Mouse (Mus musculus) limb, embryonic 11.5 days (tissue): ENCODE results near the gene Lins1. TPM values are rescaled to one million over a fixed set of nuclear protein-coding genes. Genes with fewer than 3 reads are reported as not detected.

Experiments
- ATAC-seq: fragments of 200-750 bp; cut with Nextera tagmentation; 2 replicates; pipeline ENCODE4 v1.8.0; 2017; ENCODE audit warnings: low read depth; ENCODE audit not compliant: insufficient number of reproducible peaks, low FRiP score, low TSS enrichment
- DNase-seq: peaks from one replicate; pipeline ENCODE4 v3.0.0-alpha.2; 2015; ENCODE audit warnings: low spot score
- H3K27ac ChIP-seq: fragments of 300-500 bp; sonication (generic); replicated peaks from 2 replicates; pipeline ENCODE4 v1.5.1; 2014; ENCODE audit warnings: low read depth, mild to moderate bottlenecking, low read length
- H3K27me3 ChIP-seq: fragments of 300-500 bp; sonication (generic); 2 replicates; pipeline ENCODE4 v1.6.1; 2014; ENCODE audit warnings: mild to moderate bottlenecking, low read length, mixed read lengths; ENCODE audit not compliant: control insufficient read depth, insufficient read depth
- H3K36me3 ChIP-seq: fragments of 300-500 bp; sonication (generic); 2 replicates; pipeline ENCODE4 v1.6.1; 2014; ENCODE audit warnings: mild to moderate bottlenecking, low read length, moderate library complexity, mixed read lengths; ENCODE audit not compliant: control insufficient read depth, insufficient read depth
- H3K4me1 ChIP-seq: fragments of 300-500 bp; sonication (generic); 2 replicates; pipeline ENCODE4 v1.6.1; 2014; ENCODE audit warnings: low read length, mixed read lengths; ENCODE audit not compliant: control insufficient read depth, insufficient read depth
- H3K4me2 ChIP-seq: fragments of 300-500 bp; sonication (generic); 2 replicates; pipeline ENCODE4 v1.6.1; 2014; ENCODE audit warnings: low read depth, mild to moderate bottlenecking, moderate library complexity; ENCODE audit not compliant: severe bottlenecking
- H3K4me3 ChIP-seq: fragments of 300-500 bp; sonication (generic); 2 replicates; pipeline ENCODE4 v1.5.1; 2014; ENCODE audit warnings: low read depth, low read length
- H3K9ac ChIP-seq: fragments of 300-500 bp; sonication (generic); 2 replicates; pipeline ENCODE4 v1.6.1; 2014; ENCODE audit warnings: mild to moderate bottlenecking, low read length
- H3K9me3 ChIP-seq: fragments of 300-500 bp; sonication (generic); 2 replicates; pipeline ENCODE4 v1.6.1; 2016; ENCODE audit warnings: low read length; ENCODE audit not compliant: control insufficient read depth
- WGBS: fragments of 180-500 bp; shearing (Covaris S2); extraction: QIAGEN DNeasy Blood & Tissue Kit; methylation state at CpG from one replicate; pipeline ENCODE4 v1.1.7; 2014; 5-methylcytosine and 5-hydroxymethylcytosine counted together
- polyA plus RNA-seq: library from polyadenylated mRNA; unstranded; fragments of >200 nt; fragmentation: Nextera tagmentation; extraction: Ambion mirVana; gene quantifications from 2 replicates; pipeline ENCODE4 v1.2.1, GENCODE M21; 2014

The Lins1 gene
- polyA plus RNA-seq, 1 experiment from 2014 or later = 24.5 TPM

GRCm38 (mm10) chr7:66660972-66661371, 28.7 kb upstream of the Lins1 start:
- Histone ChIP-seq H3K27me3 (no peaks in the 10 kb centered on the region), H3K4me3 (no peak overlapping the region), H3K4me1 (no peaks in the 10 kb centered on the region), H3K4me2 (no peak overlapping the region), H3K9me3 (no peaks in the 10 kb centered on the region), H3K9ac (no peak overlapping the region), H3K36me3 (no peaks in the 10 kb centered on the region; the same call in 1 of the 2 replicates), H3K27ac (no peak overlapping the region)
- 83% methylated on average over 8 of the region's 8 CpGs for WGBS
- ATAC-seq = no peak
- DNase-seq = no peak

- no peak overlapping the region for H3K27ac ChIP-seq
- peak; percentile 86 for DNase-seq
- H3K4me2 ChIP-seq = 0 out of 2 replicates have a peak overlapping the region, but pooled peaks have one; percentile 7
- no peaks in the 10 kb centered on the region for H3K4me1 ChIP-seq
- H3K4me3 ChIP-seq = no peak overlapping the region
- no peak for ATAC-seq
- H3K27me3 ChIP-seq = no peaks in the 10 kb centered on the region
- no peaks in the 10 kb centered on the region; the same call in 1 of the 2 replicates for H3K36me3 ChIP-seq
- WGBS = 22% methylated on average over 8 of the region's 8 CpGs
- no peaks in the 10 kb centered on the region for H3K9me3 ChIP-seq
- no peak overlapping the region for H3K9ac ChIP-seq
Measured at GRCm38 (mm10) chr7:66661572-66661971, 28.1 kb upstream of the Lins1 start.

- no peaks in the 10 kb centered on the region for H3K4me1 ChIP-seq
- no peak overlapping the region for H3K4me2 ChIP-seq
- no peaks in the 10 kb centered on the region for H3K27me3 ChIP-seq
- DNase-seq (no peak), ATAC-seq (no peak)
- H3K4me3 ChIP-seq = no peak overlapping the region
- H3K9me3 ChIP-seq = no peaks in the 10 kb centered on the region
- no peaks in the 10 kb centered on the region; the same call in 1 of the 2 replicates for H3K36me3 ChIP-seq
- H3K9ac ChIP-seq = no peak overlapping the region
- no peak overlapping the region for H3K27ac ChIP-seq
- whole genome bisulfite sequencing = 84% methylated on average over 3 of the region's 3 CpGs
Measured at GRCm38 (mm10) chr7:66663548-66663947, 26.1 kb upstream of the Lins1 start.

DNA sequence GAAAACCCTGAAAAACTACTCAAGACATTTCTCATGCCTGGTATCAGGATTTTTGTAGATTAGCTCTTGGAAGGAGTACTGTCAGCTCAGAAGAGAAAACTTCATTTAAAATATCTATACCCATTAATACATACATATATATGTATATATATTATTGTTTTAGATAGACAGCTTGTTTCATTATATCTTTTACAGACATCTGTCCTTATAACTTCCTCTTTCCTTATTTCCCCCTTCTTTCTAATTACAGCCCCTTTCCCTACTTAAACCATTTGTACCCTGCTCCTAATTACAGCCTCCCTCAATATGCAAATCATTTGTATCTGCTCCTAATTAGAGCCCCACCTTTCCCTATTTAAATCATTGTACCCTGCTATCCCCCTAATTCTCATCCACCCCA, 22.6 kb upstream of the Lins1 start:
- Histone ChIP-seq H3K4me2 (no peak overlapping the region), H3K9me3 (no peaks in the 10 kb centered on the region), H3K27me3 (no peaks in the 10 kb centered on the region), H3K36me3 (peaks cover 8% of the 10 kb centered on the region), H3K4me1 (no peaks in the 10 kb centered on the region), H3K27ac (no peak overlapping the region), H3K4me3 (no peak overlapping the region), H3K9ac (no peak overlapping the region)
- ATAC-seq (no peak), DNase-seq (no peak)

DNA sequence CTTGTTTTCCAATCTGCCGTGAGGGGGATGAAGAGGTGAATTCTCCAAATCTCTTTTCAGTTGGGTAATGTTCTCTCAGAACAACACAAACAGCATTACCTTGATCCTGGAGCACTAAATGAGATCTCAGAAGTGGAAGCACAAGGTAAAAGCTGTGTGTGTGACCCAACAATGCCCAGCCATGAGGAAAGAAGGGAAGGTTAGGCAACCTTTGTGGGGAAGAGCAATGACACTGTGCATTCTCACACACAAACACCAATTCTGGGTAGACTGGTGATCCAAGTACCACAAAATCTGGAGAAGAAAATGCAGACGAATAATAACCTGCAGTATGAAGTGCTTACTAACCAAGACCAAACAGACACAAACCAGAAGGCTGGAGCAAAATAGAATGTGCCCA, 13.9 kb upstream of the Lins1 start:
- WGBS = 93% methylated on average over 2 of the region's 2 CpGs
- no peak overlapping the region for H3K9ac ChIP-seq
- ATAC-seq = no peak

DNA sequence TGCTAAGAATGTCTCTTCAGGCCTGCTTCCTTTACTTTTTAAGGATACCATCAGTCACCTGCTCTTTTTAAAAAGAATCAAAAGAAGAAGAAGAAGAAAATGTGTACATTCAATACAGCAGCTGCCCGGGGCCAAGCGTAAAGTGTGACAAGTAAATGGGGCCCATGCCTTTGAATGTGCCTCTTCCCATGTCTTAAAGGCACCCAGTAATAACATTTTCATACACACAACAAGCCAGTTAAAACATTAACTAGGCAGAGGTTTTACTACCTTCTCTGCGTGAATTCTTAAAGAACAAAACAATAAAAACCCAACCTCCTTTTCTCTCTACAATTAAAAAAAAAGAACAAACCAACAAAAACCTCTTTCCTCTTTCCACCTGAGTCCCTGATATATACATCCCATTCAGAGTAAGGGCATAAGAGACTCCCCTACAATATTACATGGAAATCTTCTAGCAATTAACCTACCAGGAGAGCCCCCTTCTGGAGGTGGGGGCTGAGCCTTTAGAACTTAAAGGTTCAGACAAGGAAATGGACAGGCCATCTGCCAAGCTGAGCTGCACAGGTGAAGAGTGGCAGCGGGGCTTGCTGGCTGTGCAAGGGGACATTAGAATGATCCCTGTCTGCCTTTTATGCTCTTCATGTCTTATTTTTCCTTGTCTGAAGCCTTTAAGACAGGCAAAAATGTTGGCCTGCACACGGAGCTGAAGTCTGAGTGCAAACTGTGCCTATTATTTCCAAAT, 7.4 kb upstream of the Lins1 start:
- 93% methylated on average over 5 of the region's 5 CpGs for WGBS
- Histone ChIP-seq H3K4me3 (no peak overlapping the region), H3K4me2 (no peak overlapping the region), H3K9ac (no peak overlapping the region), H3K36me3 (peaks cover 18% of the 10 kb centered on the region), H3K27me3 (no peaks in the 10 kb centered on the region), H3K9me3 (no peaks in the 10 kb centered on the region), H3K4me1 (no peaks in the 10 kb centered on the region), H3K27ac (no peak overlapping the region)
- ATAC-seq (no peak), DNase-seq (no peak)

More for the DNA sequence above, 13.9 kb upstream of the Lins1 start:
- H3K4me2 ChIP-seq = no peak overlapping the region
- H3K27me3 ChIP-seq = no peaks in the 10 kb centered on the region
- no peaks in the 10 kb centered on the region for H3K4me1 ChIP-seq
- H3K36me3 ChIP-seq = peaks cover 31% of the 10 kb centered on the region
- H3K4me3 ChIP-seq = no peak overlapping the region
- DNase-seq = no peak
- H3K27ac ChIP-seq = no peak overlapping the region
- no peaks in the 10 kb centered on the region for H3K9me3 ChIP-seq

GRCm38 (mm10) chr7:66688721-66689120, 968 bp upstream of the Lins1 start:
- Histone ChIP-seq H3K4me2 (peak overlapping the region; percentile 56), H3K9me3 (no peaks in the 10 kb centered on the region), H3K4me3 (peak overlapping the region; percentile 73), H3K27ac (no peak overlapping the region), H3K9ac (peak overlapping the region; percentile 59), H3K36me3 (no peaks in the 10 kb centered on the region; the same call in 1 of the 2 replicates), H3K4me1 (no peaks in the 10 kb centered on the region; the same call in 1 of the 2 replicates), H3K27me3 (no peaks in the 10 kb centered on the region)
- ATAC-seq (no peak), DNase-seq (no peak)
- WGBS = 0% methylated on average over 5 of the region's 5 CpGs

DNA sequence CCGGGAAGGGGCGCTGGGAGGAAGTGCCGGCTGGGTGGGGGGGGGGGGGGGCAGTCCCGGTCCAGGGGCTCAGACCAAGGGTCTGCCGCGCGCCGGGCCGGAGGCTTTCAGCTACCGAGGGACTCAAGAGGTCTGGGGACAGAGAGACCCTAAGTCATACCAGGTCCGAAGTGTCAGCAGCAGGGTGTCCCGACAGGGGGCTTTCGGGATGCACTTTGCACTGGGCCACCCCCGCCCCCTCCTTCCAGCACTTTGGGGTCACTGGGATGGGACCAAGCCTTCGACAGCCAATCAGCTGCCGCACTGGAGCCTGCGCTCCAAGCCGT, 432 bp upstream of the Lins1 start, which contains the start of gene Asb7:
TSS of gene Asb7 (minus strand) at position 303 of the 326 bp plus-strand sequence.
- Histone ChIP-seq H3K9me3 (no peaks in the 10 kb centered on the region), H3K4me3 (peak within 1 kb of the TSS; percentile 73), H3K4me1 (no peaks in the 10 kb centered on the region; the same call in 1 of the 2 replicates), H3K4me2 (peak within 1 kb of the TSS; percentile 56), H3K27me3 (no peaks in the 10 kb centered on the region), H3K27ac (peak within 1 kb of the TSS; percentile 16; the same call in 1 of the 2 replicates), H3K36me3 (no peaks in the 10 kb centered on the region), H3K9ac (peak within 1 kb of the TSS; percentile 59)
- ATAC-seq (no peak; the same call in 1 of the 2 replicates), DNase-seq (no peak)
- WGBS = 0% methylated on average over 10 of the region's 18 CpGs
